Mouse (Mus musculus) stomach, postnatal 0 days (tissue): Measurements from ENCODE around the gene Hmga1.

Experiments
- CTCF ChIP-seq: IDR thresholded peaks from 2 replicates; pipeline ENCODE4 v1.5.1; 2016; ENCODE audit warnings: antibody characterized with exemption, low read depth, mild to moderate bottlenecking, moderate library complexity
- EP300 ChIP-seq: optimal IDR thresholded peaks from 2 replicates; pipeline ENCODE3; 2016; ENCODE audit warnings: antibody characterized with exemption

- no peak for TF ChIP-seq CTCF
- no peak for TF ChIP-seq EP300
Measured at GRCm38 (mm10) chr17:27609576-27609975, 53.3 kb downstream of the Hmga1 start.
